Mouse (Mus musculus) intestine, embryonic 14.5 days (tissue): ENCODE measurements at regions not wholly inside any gene's neighbourhood (a gene's known extent, or its start where the extent isn't known, plus 50 kb on each side); places are given as distances from the start of the nearest gene placed in this dataset.
A peak's percentile ranks its signal among the peaks of the same experiment; 100 is the strongest.

Source experiments
- ATAC-seq: fragments of 200-750 bp; cut with Nextera tagmentation; replicated peaks from 2 replicates; pipeline ENCODE4 v1.8.0; 2017; ENCODE audit warnings: low read depth, moderate number of reproducible peaks, moderate TSS enrichment, moderate library complexity; ENCODE audit not compliant: low FRiP score, low TSS enrichment
- DNase-seq: peaks from one replicate; pipeline ENCODE4 v3.0.0-alpha.2; 2018; ENCODE audit warnings: low spot score
- H3K27ac ChIP-seq: fragments of 300-500 bp; sonication (generic); 2 replicates; pipeline ENCODE4 v1.5.1; 2014; ENCODE audit warnings: low read depth, mild to moderate bottlenecking, control low read depth
- H3K27me3 ChIP-seq: fragments of 300-500 bp; sonication (generic); replicated peaks from 2 replicates; pipeline ENCODE4 v1.6.1; 2014; ENCODE audit warnings: low read length, control low read depth; ENCODE audit not compliant: control insufficient read depth, insufficient read depth
- H3K36me3 ChIP-seq: fragments of 300-500 bp; sonication (generic); 2 replicates; pipeline ENCODE4 v1.6.1; 2014; ENCODE audit warnings: low read length, control low read depth; ENCODE audit not compliant: control insufficient read depth, insufficient read depth
- H3K4me1 ChIP-seq: fragments of 300-500 bp; sonication (generic); replicated peaks from 2 replicates; pipeline ENCODE4 v1.6.1; 2014; ENCODE audit warnings: low read length, control low read depth, mixed read lengths; ENCODE audit not compliant: control insufficient read depth, insufficient read depth
- H3K4me2 ChIP-seq: fragments of 300-500 bp; sonication (generic); 2 replicates; pipeline ENCODE4 v1.6.1; 2014; ENCODE audit warnings: low read length
- H3K4me3 ChIP-seq: fragments of 300-500 bp; sonication (generic); 2 replicates; pipeline ENCODE4 v1.5.1; 2014; ENCODE audit warnings: low read depth, low read length, control low read depth, mixed read lengths
- H3K9ac ChIP-seq: fragments of 300-500 bp; sonication (generic); 2 replicates; pipeline ENCODE4 v1.6.1; 2014; ENCODE audit warnings: mild to moderate bottlenecking, low read length
- H3K9me3 ChIP-seq: fragments of 300-500 bp; sonication (generic); 2 replicates; pipeline ENCODE4 v1.6.1; 2016; ENCODE audit warnings: low read length, control low read depth; ENCODE audit not compliant: control insufficient read depth
- WGBS: fragments of 180-500 bp; shearing (Covaris S2); extraction: QIAGEN DNeasy Blood & Tissue Kit; methylation state at CpG from one replicate; pipeline ENCODE4 v1.1.7; 2014; 5-methylcytosine and 5-hydroxymethylcytosine counted together

DNA sequence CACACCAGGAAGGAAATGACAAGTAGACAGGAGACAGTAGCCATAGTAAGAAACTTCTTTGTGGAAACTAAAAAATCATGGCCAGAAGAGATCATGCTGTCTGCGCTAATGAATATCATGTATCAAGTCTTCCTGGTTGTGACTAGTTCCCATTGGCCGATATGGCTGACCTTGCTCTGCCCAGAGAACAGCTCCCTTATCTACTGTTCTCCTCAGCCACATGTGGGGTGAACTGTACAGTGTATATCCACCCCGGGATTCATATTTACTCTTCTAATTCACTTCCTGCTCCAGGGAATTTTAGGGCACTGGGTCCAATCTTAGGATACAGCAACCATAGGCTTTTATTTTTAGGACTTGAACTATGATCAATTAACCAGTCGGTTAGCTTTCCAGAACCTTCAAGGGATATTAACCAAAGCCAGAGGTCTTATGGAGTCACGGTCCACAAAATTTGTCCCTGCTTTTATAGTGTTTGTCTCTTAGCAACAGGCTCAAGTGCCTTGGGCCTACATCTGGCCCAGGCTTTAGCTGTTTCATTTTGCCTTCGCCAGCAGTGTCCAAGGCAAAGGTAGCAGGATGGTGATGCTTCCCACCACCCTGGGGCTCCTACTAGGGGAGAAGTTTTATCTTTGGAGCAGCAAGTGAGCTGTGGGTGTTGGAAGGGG lies 255.6 kb upstream of the Ppp2r3a start:
- Histone ChIP-seq H3K4me2 (no peak overlapping the region), H3K4me3 (no peak overlapping the region), H3K9me3 (no peaks in the 10 kb centered on the region), H3K27ac (no peak overlapping the region), H3K27me3 (no peaks in the 10 kb centered on the region), H3K36me3 (no peaks in the 10 kb centered on the region), H3K9ac (no peak overlapping the region), H3K4me1 (no peaks in the 10 kb centered on the region)
- ATAC-seq, result no peak
- WGBS, result 81% methylated on average over 6 of the region's 6 CpGs
- no peak for DNase-seq

DNA sequence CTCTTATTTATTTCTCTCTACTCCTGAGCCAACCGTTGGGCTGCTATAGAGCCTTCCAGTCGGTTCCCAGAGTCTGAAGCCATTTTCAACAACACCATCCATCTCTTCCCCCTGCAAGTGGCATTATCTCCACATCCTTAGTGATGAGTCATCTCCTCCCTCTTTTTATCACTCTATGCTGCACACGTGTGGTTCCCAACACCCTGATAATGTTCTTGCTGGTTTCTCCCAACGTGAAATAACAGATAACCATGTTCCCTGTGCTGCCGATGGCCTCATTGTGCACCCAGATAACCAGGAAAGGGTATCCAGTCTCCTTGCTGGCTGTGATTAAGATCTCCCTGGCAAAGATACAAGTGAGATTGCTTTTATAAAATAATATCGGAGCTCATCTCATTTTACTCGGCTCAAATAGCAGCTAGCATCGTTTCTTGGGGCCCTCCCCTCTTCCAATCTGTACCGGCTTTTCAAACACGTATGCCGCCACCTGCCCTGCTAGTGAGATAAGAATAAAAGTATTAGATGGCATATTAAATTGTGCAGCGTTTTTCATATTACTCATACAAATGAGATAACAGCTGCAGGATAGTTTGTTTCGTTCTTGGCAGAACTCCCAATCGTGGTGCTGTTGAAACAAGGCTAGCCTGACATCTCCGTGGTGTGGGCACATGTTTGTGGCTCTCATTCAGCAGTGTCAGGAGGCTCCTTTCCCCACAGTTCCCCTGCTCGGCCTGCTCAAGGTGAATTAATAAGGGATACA lies 250.3 kb upstream of the Ppp2r3a start:
- no peak for DNase-seq
- H3K36me3 ChIP-seq, result no peaks in the 10 kb centered on the region
- H3K4me2 ChIP-seq, result no peak overlapping the region
- no peaks in the 10 kb centered on the region for H3K27me3 ChIP-seq
- ATAC-seq, result no peak
- no peak overlapping the region for H3K9ac ChIP-seq
- no peaks in the 10 kb centered on the region for H3K9me3 ChIP-seq
- no peak overlapping the region for H3K27ac ChIP-seq
- H3K4me1 ChIP-seq, result no peaks in the 10 kb centered on the region
- H3K4me3 ChIP-seq, result no peak overlapping the region
- 54% methylated on average over 16 of the region's 16 CpGs for WGBS

DNA sequence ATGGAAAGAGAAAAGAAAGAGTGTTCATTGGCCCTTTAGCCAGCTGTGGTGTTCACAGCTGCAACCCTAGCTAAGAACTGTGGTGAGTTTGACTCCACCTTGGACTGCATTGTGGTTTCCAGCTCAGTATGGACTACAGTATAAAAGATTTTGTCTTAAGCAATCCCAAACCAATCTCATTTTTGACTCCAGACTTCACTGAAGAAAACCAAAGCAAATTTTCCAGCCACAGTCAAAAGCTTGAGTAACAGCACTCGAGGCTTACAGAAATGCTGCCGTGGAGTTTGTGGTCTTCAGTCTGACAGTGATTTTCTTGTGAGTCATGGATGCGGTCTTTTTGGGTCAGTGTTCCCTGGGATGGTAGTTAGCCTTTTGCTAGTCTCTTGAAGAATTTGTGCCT lies 249.4 kb upstream of the Ppp2r3a start:
- H3K27me3 ChIP-seq, result no peaks in the 10 kb centered on the region
- no peaks in the 10 kb centered on the region for H3K4me1 ChIP-seq
- H3K4me3 ChIP-seq, result no peak overlapping the region
- ATAC-seq (no peak), DNase-seq (peak; percentile 32)
- H3K27ac ChIP-seq, result no peak overlapping the region
- WGBS, result 76% methylated on average over 3 of the region's 3 CpGs
- H3K9ac ChIP-seq, result no peak overlapping the region
- H3K9me3 ChIP-seq, result no peaks in the 10 kb centered on the region
- H3K4me2 ChIP-seq, result no peak overlapping the region
- no peaks in the 10 kb centered on the region for H3K36me3 ChIP-seq

DNA sequence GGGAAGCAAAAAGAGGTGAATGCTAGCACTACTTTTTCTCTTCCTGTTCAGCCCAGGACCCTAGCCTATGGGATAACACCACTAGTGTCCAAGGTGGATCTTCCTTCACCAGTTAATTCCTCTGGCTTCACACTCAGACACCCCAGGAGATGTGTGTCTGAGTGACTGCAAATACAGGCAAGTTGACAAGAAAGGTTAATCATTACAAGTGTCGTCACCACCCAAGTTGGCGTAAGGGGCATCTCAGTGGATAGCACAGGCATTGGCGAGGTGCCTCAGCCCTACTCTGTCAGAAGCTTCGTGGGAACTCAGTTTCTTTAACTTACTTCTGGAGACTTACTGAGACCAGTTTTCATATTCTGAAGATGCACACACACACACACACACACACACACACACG lies 247.1 kb upstream of the Ppp2r3a start:
- Histone ChIP-seq H3K27ac (no peak overlapping the region), H3K9me3 (no peaks in the 10 kb centered on the region), H3K4me3 (no peak overlapping the region), H3K4me2 (no peak overlapping the region), H3K27me3 (no peaks in the 10 kb centered on the region), H3K36me3 (no peaks in the 10 kb centered on the region), H3K4me1 (no peaks in the 10 kb centered on the region), H3K9ac (no peak overlapping the region)
- DNase-seq, result no peak
- ATAC-seq, result no peak
- 83% methylated on average over 5 of the region's 5 CpGs for WGBS

DNA sequence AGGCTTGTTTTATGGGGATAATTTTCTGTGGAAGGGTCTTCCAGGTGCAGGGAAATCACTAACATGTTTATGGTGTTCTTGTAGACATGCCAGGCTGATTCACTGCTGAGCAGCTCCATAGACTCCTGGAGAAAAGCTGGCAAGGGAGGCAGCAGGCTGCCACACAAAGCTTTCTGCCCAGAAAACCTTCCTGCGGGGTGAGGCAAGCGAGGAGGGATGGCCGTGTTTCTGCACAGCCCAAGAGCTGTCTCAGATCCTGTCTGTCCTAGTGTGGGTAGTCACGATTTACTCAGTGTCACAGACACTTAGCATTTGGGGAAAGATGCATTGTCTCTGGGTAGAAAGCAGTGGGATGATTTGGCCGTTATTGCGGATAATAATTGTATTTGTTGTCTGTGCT lies 244.2 kb upstream of the Ppp2r3a start:
- 73% methylated on average over 6 of the region's 6 CpGs for WGBS
- no peaks in the 10 kb centered on the region for H3K9me3 ChIP-seq
- no peaks in the 10 kb centered on the region for H3K4me1 ChIP-seq
- H3K9ac ChIP-seq, result no peak overlapping the region
- H3K27ac ChIP-seq, result no peak overlapping the region
- DNase-seq, result no peak
- H3K27me3 ChIP-seq, result no peaks in the 10 kb centered on the region
- no peak for ATAC-seq
- H3K36me3 ChIP-seq, result no peaks in the 10 kb centered on the region
- H3K4me3 ChIP-seq, result no peak overlapping the region
- no peak overlapping the region for H3K4me2 ChIP-seq

DNA sequence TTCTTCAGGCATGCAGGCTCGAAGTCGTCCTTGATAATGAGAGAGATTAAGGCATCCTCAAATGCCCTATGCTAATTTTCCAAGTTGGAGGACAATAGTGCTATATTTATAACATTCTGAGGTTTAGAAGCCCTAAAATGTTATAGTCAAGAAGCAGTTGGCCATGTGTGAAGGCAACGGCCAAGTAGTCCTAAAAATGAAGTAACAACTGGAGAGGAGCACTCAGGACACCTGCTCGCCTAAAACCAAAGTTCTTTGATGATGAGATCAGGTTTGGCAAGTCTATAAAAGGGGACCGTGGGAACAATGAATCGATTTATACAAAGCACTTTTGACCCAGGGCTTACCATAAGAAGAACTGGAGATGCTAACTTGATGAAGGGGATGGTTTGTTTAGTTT lies 237.4 kb upstream of the Ppp2r3a start:
- Histone ChIP-seq H3K27ac (no peak overlapping the region), H3K4me3 (no peak overlapping the region), H3K4me2 (no peak overlapping the region), H3K27me3 (no peaks in the 10 kb centered on the region), H3K9ac (no peak overlapping the region), H3K4me1 (no peaks in the 10 kb centered on the region), H3K36me3 (no peaks in the 10 kb centered on the region), H3K9me3 (no peaks in the 10 kb centered on the region)
- no peak for ATAC-seq
- DNase-seq, result no peak
- 82% methylated on average over 6 of the region's 6 CpGs for WGBS

DNA sequence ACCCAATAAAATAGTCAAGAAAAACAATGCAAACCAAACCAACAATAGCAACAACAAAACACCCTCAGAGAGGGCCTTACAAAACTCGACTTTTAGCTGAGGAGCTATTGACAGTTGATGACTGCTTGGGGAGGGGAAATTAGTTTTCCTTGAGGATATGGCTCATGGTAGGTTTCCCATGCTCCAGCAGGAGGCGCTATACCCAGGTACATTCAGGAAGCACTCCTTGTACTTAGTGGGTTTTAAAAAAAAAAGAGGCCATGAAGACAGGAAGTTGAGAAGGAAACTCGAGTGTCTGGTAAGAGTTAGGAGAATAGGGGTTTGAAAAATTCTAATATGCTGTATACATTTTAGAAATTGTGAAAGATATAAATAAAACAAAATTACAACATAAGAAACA lies 224.6 kb upstream of the Ppp2r3a start:
- no peak overlapping the region for H3K4me3 ChIP-seq
- 63% methylated on average over 3 of the region's 3 CpGs for WGBS
- ATAC-seq, result no peak

DNA sequence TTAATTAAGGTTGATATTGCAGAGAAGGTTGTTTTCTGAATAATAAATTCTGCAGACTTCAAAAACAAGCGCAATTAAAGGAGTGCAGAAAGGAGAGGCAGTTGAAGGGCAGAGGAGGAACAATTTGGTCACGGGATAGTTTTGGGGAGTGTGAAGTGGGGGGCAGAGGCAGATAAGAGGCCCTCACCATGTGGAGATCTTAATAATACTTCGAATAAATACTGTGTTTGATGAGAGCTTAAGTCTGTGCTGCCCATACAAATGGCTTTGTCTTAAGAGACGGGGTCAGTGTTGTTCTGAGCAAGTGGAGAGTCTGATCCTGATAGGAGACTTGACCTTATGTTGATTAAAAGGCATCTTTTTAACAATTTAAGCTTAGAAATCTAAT lies 221.5 kb upstream of the Ppp2r3a start:
- Histone ChIP-seq H3K36me3 (no peaks in the 10 kb centered on the region), H3K27me3 (no peaks in the 10 kb centered on the region), H3K4me1 (no peaks in the 10 kb centered on the region), H3K27ac (no peak overlapping the region), H3K4me2 (no peak overlapping the region), H3K9me3 (no peaks in the 10 kb centered on the region), H3K9ac (no peak overlapping the region), H3K4me3 (no peak overlapping the region)
- DNase-seq (no peak), ATAC-seq (no peak)
- WGBS, result 74% methylated on average over 4 of the region's 4 CpGs

More for the DNA sequence above, 224.6 kb upstream of the Ppp2r3a start:
- Histone ChIP-seq H3K9me3 (no peaks in the 10 kb centered on the region), H3K27ac (no peak overlapping the region), H3K27me3 (no peaks in the 10 kb centered on the region), H3K4me2 (no peak overlapping the region), H3K9ac (no peak overlapping the region), H3K36me3 (no peaks in the 10 kb centered on the region), H3K4me1 (no peaks in the 10 kb centered on the region)
- DNase-seq, result no peak
